Mouse (Mus musculus): ENCODE measurements around the gene Sgk1.
A peak's percentile ranks its signal among the peaks of the same experiment; 100 is the strongest.

Gene Sgk1

DNA sequence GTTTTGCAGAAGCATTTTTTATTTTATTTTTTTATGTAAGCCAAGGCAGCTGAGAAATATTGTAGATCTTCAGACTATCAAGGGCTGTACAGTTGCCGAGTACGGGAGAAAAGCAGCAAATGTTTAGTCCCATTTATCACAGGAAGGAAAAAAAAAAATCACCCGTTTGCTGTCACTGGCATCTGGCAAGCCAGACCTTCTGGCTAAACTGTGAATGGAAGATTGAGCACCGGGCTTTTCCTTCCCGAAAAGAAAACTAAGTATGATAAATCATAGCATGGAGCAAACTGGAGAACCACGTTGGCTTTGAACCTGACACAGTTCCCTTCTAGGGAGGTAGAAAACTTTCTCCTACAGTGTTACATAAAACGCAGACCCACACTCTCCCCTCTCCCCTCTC lies 81.0 kb downstream of the Sgk1 start:
- DNase-seq (ENCODE audit: low spot score in 2 of 2): peak in 1 of 2 experiments; percentile 27

DNA sequence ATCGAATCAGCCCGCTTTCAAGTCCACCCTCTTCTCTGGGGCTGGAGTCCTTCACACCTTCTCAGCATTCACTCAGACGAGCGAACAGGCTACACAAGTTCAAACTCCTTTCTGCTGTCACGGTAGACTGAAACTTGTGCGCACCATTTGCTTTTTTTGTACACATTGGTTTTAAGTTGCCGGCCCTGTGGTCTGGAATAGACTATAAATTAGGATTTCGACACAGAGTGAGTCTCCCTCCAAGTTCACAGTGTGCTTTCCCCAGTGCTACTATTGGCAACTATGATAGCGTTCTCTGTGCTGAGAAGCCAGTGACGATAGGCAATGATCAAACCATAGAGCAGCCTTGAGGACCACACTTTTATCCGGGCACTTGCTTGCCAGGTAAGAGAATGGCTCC lies 91.7 kb downstream of the Sgk1 start:
- DNase-seq (ENCODE audit: low spot score in 2 of 2): no peak

DNA sequence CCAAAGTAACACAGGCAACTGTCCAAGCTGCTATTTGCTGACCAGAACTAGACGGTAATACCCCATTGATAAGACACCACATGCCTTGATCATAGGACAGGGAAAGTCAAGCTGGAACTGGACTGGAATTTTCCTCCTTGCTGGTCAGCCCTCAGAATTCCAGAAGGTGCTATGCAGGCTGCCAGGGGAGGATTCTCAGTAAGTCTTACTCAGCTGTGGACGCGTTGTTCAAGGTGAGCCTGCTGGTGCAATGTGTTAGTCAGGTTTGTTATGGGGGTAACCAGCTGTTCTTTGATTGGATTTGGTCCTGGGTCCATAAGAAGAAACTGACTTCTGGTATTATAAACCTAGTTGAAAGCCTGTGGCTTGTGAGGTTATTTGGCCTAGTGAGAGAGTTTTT lies 92.8 kb downstream of the Sgk1 start:
- DNase-seq (ENCODE audit: low spot score in 2 of 2): no peak

DNA sequence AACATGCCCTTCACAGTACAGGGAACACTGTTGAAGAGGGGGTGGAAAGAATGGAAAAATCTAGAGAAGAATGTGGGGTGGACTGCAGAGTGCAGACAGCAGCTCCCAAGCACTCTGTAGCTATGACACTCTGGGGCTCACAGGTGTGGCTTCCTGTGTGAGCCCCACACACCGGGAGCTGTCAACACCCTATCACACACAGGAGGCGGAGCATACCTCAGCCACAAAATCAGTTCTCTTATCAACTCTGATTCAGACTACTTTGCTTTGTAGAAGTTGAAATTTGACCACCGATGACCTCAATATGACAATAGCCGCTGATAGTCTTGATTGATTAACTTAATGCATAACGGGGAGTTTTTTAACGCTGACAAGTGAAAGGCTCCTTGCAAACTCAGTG lies 93.4 kb downstream of the Sgk1 start:
- DNase-seq (ENCODE audit: low spot score in 2 of 2): no peak

DNA sequence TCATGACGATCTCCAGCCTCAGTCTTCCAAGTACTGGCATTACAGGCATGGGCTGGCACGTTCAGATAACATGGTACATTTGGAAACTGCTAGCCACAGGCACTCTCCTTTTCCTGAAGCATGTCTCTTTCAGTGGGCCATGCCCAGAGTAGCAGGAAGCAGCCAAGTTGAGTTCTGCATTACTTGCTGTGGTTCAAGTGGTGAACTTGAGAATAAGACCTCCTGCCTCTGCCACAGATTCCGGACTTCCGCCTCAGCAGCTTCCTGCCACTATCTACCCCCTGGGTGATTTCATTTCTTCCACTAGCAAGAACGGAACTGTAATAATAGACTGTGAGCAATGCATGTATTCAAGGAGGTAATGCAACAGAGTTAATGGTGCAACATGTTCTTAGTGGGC lies 94.3 kb downstream of the Sgk1 start:
- DNase-seq (ENCODE audit: low spot score in 2 of 2): no peak

DNA sequence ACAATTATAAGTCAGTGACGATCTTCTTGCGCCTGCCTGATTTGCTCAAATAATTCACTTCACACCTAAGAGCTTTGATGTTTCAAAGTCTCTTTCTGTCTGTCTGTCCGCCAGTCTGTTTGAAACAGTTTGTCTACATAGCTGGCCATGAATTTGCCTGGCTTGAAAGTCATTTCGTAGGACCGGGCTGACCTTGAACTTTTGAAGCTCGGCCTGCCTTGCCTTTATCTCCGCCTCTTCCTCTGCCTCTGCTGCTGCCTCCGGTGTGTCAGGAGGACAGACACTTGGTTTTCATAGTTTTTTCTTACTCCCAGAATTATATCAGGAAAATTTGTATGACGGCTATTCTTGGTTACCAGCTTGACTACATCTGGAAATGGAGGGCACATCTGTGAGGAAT lies 96.4 kb downstream of the Sgk1 start:
- DNase-seq (ENCODE audit: low spot score in 2 of 2): no peak

DNA sequence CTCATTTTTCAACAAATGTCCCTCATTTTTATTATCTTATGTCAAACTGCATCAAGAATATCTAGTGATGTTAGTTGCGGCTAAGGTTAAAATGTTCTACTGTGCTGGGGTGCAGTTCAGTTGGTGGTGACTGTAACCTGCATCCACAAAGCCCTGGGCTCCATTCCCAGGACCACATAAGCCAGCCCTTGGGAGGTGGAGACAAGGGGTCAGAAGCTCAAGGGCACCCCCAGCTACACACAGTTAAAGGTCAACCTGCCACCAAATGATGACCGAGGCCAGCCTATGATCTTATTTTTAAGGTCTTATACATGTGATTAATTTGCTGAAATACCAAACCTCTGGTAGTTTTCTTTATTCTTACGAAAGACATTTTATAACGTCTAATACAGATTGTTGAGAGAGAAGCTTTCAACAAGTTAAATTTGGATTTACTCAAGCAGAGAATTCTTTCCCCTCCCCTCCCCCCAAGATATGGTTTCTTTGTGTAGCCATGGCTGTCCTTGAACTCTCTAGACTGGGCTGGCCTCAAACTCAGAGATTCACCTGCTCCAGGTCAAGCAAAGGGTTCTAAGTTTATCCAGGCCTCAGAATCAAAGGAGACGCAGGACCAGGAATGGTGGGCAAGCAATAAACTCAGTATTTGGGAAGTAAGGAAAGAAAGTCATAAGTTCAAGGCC lies 97.4 kb downstream of the Sgk1 start:
- DNase-seq (ENCODE audit: low spot score in 2 of 2): no peak

DNA sequence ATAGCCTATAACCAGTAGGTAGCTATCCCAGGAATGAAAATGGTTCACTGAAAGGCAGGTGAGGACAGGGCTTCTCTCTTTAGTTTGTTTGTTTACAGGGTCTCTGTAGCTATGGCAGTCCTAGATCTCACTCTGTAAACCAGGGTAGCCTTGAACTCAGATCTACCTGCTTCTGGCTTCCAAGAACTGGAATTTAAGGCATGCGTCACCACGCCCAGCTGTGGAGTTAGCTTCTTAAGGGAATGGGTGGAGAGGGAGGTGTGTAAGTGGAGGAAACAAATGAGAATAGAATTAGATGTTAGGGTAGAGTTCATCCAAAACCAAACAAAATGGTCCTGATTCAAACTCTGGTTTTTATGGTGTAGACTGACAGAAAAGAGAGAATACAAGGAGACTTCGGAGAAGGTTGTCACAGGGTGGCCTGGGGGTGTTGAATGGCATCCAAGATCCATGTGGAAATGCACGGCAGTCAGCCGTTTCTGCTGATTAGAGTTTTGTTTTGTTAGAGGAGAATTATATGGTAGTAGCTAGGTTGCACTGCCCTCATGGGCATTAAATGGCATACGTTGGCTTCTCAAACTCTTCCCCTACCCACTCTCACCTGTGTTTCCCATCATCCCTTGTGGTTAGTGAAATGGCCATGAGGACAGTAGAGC lies 98.9 kb downstream of the Sgk1 start:
- DNase-seq (ENCODE audit: low spot score in 2 of 2): no peak

DNA sequence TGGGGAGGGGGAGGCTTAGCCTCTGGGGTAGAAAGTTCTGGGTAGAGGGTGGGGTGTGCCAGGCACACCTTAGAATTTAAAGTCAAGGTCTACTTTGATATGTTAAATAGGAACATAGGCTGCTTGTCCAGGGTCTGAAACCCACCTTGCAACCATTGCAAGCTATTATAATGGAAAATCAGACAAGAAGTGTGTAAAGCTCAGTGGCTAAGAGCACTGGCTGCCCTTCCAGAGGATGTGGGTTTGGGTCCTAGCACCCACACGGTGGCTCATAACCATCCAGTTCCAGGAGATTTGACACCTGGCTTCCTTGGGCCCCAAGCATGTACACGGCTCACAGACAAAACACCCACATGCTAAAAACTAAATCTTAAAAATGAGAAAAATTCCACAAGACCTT lies 100.3 kb downstream of the Sgk1 start:
- DNase-seq (ENCODE audit: low spot score in 2 of 2): no peak

DNA sequence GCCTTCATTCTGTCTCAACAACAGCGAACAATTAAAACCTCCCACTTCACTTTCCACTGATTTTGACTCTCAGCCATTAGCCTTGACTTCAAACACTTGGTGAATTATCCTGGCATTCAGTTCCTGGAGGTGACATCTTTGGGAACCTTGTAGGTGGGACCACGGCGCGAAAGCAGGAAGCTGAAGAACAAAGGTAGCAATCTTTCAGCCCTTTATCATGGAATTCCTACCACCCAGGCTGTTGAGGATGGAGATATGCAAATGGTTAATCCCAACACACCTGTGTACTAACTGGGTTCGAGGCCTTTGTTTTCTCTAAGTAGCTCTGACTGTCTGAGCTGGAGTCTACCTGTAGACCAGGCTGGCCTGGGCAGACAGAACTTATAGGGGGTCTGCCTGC lies 106.5 kb downstream of the Sgk1 start:
- DNase-seq (ENCODE audit: low spot score in 2 of 2): no peak

DNA sequence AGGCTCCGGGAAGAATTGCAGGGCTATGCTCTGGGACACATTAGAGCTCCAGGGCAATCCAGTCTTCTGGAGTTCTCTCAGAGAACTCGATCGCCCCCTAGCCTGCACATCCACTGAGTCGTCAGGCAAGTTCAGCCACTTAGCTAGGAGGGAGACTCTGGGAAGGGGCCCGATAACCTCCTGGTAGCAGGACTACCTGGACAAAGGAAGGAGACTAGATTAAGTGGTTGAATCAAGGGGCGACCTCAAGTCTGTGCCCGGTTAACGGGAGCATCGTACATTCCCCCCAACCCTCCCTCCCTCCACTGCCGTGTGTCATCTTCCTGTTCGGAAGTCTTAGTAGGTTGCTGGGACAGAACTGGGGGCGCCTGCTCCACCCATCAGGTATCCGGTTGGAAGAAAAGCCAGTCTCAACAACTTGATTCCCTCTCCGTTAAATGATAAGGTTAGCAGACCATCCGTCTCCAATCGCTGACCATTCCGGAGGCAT lies 109.4 kb downstream of the Sgk1 start:
- peak; percentile 81 to 86 for DNase-seq (ENCODE audit: low spot score in 2 of 2)

DNA sequence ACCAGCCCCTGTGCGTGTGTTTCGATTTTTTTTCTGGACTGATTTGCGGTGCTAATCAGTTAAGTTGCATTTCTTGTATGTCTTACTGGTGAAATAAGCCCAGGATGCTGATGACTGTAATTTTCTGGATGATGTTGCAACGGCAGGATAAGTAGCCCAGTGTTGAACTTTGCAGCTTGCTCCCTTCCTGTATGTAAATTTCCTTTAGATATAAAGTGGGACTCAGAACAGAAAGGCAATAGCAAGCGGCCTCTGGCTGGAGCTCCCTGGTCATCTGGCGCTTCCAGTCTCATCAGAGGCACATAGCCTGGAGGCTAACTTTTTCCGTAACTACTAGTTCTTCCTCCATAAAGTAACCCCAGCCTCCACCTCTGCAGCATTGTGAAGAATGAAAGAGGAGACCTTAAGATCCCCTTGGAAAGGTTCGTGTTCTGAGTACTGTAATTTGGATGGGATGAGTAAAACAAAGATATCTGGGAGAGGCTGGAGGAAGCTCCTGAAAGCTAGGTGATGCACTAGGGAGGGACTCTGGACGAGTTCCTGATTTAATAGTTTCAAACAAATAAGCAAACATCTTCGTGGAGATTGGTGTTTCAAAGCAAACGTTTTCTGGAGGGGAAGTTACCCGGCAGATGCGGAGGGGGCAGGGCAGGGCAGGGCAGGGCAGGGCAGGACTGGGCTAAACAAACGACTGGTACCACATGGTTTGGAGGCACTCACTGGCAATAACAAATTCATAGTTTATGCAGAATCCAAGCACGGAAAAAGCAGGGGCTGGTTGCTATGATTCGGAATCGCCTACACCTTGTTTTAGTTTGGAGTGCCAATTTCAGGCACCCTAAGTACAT lies 110.2 kb downstream of the Sgk1 start:
- peak in 1 of 2 experiments; percentile 37 for DNase-seq (ENCODE audit: low spot score in 2 of 2)

DNA sequence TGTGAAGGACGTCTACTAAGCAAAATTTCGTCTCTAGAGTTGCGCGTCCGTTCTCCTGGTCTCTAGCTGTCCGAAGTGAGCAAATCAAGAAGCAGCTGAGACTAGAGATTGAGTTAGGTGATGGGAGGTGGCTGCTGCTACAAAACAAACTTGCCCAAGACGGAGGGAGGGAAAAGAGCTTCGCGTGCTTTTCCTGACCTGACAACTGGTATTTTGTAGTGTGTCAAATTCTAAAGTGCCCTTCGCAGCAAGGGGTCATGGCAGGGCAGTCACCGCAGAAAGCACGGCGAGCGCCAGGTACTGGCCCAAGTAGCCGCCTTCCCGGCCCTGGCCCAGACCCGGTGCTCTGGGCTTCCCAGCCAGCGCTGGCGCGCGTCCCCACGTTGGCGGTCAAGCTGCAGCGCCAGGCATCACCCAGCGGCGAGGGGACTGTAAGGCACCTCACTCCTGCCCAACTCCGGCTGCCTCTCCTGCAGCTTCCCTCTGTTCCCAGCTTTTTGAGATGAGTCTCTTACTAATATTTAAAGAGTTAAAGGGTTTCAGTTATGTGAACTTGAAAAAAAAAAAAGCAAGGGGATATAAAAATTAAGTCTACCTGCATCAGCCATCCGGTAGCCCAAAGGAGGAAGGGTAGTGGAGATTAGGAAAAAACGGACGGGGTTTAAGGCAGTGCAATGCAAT lies 111.0 kb downstream of the Sgk1 start:
- peak; percentile 72 to 73 for DNase-seq (ENCODE audit: low spot score in 2 of 2)

DNA sequence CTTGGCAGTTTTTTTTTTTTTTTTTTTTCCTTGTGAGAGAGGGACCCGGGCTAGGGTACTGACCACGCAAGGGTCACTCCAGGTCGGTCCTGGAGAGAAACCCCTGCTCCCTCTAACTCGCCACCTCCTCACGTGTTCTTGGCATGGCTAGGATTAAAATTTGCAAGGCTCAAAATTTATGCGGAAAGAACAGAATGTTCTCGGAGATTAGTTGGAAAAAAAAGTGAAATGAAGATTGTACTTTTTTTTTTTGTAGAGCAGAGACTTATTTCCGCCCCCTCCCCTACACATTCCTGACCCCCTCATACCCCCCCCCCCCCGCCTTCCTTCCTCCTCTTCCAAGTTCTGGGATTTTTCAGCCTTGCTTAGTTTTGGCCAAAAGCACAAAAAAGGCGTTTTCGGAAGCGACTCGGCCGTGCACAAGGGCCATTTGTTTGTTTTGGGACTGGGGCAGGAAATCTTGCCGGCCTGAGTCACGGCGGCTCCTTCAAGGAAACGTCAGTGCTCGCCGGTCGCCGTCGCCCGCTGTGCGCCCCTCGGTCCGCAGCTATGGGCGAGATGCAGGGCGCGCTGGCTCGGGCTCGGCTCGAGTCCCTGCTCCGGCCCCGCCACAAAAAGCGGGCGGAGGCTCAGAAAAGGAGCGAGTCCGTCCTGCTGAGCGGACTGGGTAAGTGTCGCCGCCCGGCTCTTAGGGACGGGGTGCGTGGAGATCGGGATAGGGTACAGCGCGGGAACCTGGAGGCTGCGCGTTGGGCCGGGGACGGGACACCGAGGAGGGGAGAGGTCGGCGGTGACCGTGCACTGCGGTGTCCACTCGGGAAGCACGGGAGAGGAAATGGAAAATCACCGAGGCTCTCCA lies 111.8 kb downstream of the Sgk1 start:
- DNase-seq (ENCODE audit: low spot score in 2 of 2): no peak

DNA sequence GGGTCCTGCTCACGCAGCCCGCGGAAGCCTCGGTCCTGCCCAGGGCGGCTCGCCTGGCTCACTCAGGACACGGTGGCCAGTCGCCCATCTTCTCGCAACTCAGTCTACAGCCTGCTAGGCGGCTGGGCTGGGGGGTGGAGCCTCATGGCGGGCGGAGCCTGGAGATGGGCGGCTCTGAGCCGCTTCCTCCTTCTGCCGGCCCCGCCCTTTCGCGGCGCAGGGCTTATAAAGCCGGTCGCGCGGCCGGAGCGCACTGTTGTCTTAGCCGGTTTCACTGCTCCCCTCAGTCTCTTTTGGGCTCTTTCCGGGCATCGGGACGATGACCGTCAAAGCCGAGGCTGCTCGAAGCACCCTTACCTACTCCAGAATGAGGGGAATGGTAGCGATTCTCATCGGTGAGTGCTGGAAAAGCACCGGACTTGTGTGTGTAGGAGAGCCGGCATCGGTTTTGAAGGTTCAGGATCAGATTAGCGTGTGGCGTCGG lies 112.5 kb downstream of the Sgk1 start:
- peak; percentile 95 to 96 for DNase-seq (ENCODE audit: low spot score in 2 of 2)

DNA sequence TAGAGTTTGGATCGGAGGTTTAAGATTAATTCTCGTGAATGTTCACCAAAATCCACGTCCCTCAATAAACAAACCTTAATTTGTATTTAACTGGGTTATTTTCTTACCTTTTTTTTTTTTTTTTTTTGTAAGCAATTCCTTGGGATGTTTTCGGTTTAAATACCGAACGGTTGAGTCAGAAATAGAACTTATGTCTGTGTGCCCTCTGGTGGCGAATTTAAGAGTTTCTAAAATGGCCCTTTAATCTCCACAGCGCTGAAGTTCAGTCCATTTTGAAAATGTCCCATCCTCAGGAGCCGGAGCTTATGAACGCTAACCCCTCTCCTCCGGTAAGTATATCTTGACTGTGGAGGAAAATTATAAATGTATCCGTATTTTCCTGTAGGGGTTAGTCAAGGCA lies 113.2 kb downstream of the Sgk1 start:
- peak; percentile 31 to 75 for DNase-seq (ENCODE audit: low spot score in 2 of 2)

DNA sequence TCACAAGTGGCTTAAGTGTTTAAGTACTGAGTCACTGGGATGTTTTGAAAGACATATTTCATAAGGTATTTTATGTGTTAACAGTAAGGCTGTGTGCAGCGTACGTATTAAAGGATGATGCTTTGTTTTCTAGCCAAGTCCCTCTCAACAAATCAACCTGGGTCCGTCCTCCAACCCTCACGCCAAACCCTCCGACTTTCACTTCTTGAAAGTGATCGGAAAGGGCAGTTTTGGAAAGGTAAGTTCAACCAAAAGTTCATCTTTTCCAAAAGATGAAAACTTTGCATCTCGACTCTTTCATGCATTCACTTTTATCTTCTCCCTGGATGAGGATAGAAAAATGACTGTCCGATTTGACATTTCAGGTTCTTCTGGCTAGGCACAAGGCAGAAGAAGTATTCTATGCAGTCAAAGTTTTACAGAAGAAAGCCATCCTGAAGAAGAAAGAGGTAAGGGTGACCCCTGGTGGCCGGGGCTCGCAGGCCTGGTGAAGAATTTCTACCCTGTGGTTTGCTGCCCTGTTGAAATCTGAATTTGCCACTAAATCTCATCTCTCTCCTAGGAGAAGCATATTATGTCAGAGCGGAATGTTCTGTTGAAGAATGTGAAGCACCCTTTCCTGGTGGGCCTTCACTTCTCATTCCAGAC lies 113.8 kb downstream of the Sgk1 start:
- peak; percentile 81 to 88 for DNase-seq (ENCODE audit: low spot score in 2 of 2)

DNA sequence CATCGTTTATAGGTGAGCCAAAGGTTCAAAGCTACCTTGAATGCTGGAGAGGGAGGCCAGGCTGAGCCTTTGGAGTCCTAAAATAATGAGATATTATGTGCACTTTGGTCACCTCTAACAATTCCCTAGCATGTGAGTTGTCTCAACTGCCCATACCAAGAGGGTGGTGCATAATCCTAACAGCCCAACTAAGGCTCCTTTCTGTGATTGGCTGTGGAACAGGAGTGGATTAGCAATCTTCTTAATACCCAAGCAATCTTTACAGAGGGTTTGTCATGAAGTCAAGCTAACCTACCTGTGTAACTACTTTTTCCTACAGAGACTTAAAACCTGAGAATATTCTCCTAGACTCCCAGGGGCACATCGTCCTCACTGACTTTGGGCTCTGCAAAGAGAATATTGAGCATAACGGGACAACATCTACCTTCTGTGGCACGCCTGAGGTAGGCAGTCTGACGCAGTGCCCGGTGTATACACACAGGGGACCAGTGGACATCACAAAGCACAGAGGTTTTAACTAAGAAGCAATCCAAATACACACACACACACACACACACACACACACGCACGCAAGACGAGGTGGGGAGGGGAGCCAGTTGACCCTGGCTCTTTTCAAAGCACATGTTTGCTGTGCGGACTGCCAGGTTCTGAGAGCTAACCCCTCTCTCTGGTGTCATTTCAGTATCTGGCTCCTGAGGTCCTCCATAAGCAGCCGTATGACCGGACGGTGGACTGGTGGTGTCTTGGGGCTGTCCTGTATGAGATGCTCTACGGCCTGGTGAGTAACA lies 114.9 kb downstream of the Sgk1 start:
- peak in 1 of 2 experiments; percentile 15 for DNase-seq (ENCODE audit: low spot score in 2 of 2)

DNA sequence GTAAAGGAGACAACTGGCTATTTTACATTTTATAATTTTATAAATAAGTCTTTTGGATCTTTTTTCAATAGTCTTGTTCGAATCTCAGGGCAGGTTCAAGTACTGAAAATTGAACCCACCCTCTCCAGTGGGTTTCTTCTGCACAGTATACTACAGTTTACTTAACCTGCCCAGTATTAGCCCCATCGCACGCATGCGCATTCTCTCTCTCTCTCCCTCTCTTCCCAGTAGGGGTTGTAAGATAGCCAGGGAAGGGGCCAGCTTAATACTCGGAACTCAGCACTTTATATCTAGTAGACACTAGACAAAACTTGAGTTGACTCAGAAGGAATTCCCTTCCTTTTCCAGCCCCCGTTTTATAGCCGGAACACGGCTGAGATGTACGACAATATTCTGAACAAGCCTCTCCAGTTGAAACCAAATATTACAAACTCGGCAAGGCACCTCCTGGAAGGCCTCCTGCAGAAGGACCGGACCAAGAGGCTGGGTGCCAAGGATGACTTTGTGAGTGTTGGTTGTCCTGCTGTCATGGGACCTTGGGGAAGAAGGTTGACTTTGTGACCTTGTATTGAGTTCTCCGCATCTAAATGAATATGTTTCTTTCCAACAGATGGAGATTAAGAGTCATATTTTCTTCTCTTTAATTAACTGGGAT lies 115.7 kb downstream of the Sgk1 start:
- peak in 1 of 2 experiments; percentile 15 for DNase-seq (ENCODE audit: low spot score in 2 of 2)

Measured in frontal cortex, postnatal 36 days (tissue).